Mouse (Mus musculus) c-Kit-negative CD71-positive TER-119-positive erythroid progenitor cells, embryonic 14.5 days (primary cell): ENCODE results near the gene Iqschfp.

Experiments used
- DNase-seq: peaks from one replicate; pipeline ENCODE4 v3.0.0-alpha.2; 2013; ENCODE audit warnings: low read depth, low spot score

The Iqschfp gene

GRCm38 (mm10) chr3:68518586-68518985 is 626.6 kb downstream of the Iqschfp start:
- DNase-seq = no peak

GRCm38 (mm10) chr3:68525361-68525878 is 633.4 kb downstream of the Iqschfp start:
- DNase-seq = no peak

- no peak for DNase-seq
Observed at GRCm38 (mm10) chr3:68526416-68526815, 634.4 kb downstream of the Iqschfp start.

GRCm38 (mm10) chr3:68527182-68527581 is 635.1 kb downstream of the Iqschfp start:
- no peak for DNase-seq

- DNase-seq = no peak
Observed at GRCm38 (mm10) chr3:68531908-68532307, 639.9 kb downstream of the Iqschfp start.

GRCm38 (mm10) chr3:68534571-68535051 is 642.6 kb downstream of the Iqschfp start:
- no peak for DNase-seq

- no peak for DNase-seq
Observed at GRCm38 (mm10) chr3:68535160-68535728, 643.2 kb downstream of the Iqschfp start.

- no peak for DNase-seq
Observed at GRCm38 (mm10) chr3:68536071-68536470, 644.0 kb downstream of the Iqschfp start.

GRCm38 (mm10) chr3:68541688-68542087 is 649.7 kb downstream of the Iqschfp start:
- no peak for DNase-seq

- DNase-seq = no peak
Observed at GRCm38 (mm10) chr3:68542944-68543501, 651.0 kb downstream of the Iqschfp start.

- no peak for DNase-seq
Observed at GRCm38 (mm10) chr3:68544811-68545210, 652.8 kb downstream of the Iqschfp start.

GRCm38 (mm10) chr3:68545898-68546297 is 653.9 kb downstream of the Iqschfp start:
- no peak for DNase-seq

GRCm38 (mm10) chr3:68555087-68555662 is 663.1 kb downstream of the Iqschfp start:
- DNase-seq = no peak

- no peak for DNase-seq
Observed at GRCm38 (mm10) chr3:68556891-68557290, 664.9 kb downstream of the Iqschfp start.

GRCm38 (mm10) chr3:68558744-68559143 is 666.7 kb downstream of the Iqschfp start:
- DNase-seq = no peak

GRCm38 (mm10) chr3:68560057-68560456 is 668.0 kb downstream of the Iqschfp start:
- no peak for DNase-seq

GRCm38 (mm10) chr3:68562838-68563237 is 670.8 kb downstream of the Iqschfp start:
- no peak for DNase-seq

GRCm38 (mm10) chr3:68563922-68564321 is 671.9 kb downstream of the Iqschfp start:
- no peak for DNase-seq

GRCm38 (mm10) chr3:68564978-68565674 is 673.1 kb downstream of the Iqschfp start:
- DNase-seq = no peak

- DNase-seq = no peak
Observed at GRCm38 (mm10) chr3:68565675-68566055, 673.6 kb downstream of the Iqschfp start.

GRCm38 (mm10) chr3:68567581-68567980 is 675.5 kb downstream of the Iqschfp start:
- DNase-seq = no peak

GRCm38 (mm10) chr3:68568149-68568548 is 676.1 kb downstream of the Iqschfp start:
- DNase-seq = no peak
